Mouse (Mus musculus): ENCODE measurements at regions not wholly inside any gene's neighbourhood (a gene's known extent, or its start where the extent isn't known, plus 50 kb on each side); places are given as distances from the start of the nearest gene placed in this dataset.
A peak's percentile ranks its signal among the peaks of the same experiment; 100 is the strongest.

GRCm38 (mm10) chr1:64301530-64302061 lies 179.5 kb upstream of the Klf7 start:
- no peak for TF ChIP-seq CTCF (IDR thresholded peaks at IDR 0.05)
- no peak overlapping the region for H3K4me3 ChIP-seq
- intact Hi-C loops (cut with DNase I) = loop anchor here (10.0 kb wide), 4 partner anchors 77 to 347 kb away; no protein-coding TSS in a partner anchor
- DNase-seq = peak; percentile 60
- peak overlapping the region; percentile 85 for H3K27ac ChIP-seq

DNA sequence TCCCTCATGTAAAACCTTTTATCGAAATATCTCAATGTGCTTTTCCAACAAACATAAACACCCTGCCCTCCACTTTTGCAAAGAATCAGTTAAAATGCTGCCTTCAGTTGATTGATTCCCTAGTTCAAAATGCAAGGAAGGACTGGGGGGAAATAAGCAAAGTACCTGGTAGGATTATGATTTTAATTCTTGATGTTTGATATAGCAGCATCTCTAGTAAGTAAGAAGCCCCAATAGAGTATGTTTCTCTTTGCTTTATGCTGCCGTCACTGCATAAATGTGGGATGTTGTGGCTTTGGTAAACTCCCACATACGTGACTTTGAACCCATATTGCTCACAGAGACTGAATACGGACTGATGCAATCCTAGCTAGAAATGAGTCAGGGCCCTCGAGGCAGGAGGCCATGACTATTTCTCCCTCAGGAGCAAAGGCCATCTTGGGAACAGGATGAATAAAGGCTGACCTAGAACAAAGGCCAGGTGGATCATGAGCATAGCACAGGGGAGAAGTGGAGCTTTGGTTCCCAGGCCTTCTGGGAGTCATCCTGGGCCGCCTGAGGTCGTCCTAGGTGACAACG lies 179.0 kb upstream of the Klf7 start:
- TF ChIP-seq CTCF (IDR thresholded peaks at IDR 0.05) = no peak
- no peak overlapping the region for H3K4me3 ChIP-seq
- DNase-seq = no peak
- intact Hi-C loops (cut with DNase I) = loop anchor here (10.0 kb wide), 4 partner anchors 76 to 346 kb away; no protein-coding TSS in a partner anchor
- peak overlapping the region; percentile 85 for H3K27ac ChIP-seq

- Histone ChIP-seq H3K4me3 (no peak overlapping the region), H3K27ac (no peak overlapping the region)
- no peak for TF ChIP-seq CTCF (IDR thresholded peaks at IDR 0.05)
- no peak for DNase-seq
- intact Hi-C loops (cut with DNase I) = no loop called here
Measured at GRCm38 (mm10) chr1:64298950-64299349, 176.9 kb upstream of the Klf7 start.

- no peak for DNase-seq
- Histone ChIP-seq H3K4me3 (no peak overlapping the region), H3K27ac (no peak overlapping the region)
- intact Hi-C loops (cut with DNase I) = no loop called here
- TF ChIP-seq CTCF (IDR thresholded peaks at IDR 0.05) = no peak
Measured at GRCm38 (mm10) chr1:64298188-64298587, 176.1 kb upstream of the Klf7 start.

DNA sequence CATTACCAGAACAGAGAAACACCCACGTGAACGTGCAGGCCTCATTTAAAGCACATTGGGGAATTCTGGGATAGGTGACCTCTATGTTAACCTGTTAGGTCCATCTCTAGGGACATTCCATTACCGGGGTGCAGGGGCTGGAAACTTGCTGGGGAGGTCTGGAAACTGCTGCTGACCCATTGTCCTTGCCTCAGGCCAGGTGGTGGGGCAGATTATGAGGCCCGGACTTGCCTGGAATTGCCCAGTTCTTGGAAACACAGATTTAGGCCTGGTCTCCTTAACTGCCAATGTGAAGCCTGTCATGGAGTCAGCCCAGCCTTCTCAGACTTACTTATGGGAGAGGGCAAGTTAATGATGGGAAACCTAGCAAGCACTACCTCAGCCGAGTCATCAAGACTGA lies 175.3 kb upstream of the Klf7 start:
- Histone ChIP-seq H3K4me3 (no peak overlapping the region), H3K27ac (no peak overlapping the region)
- no peak for DNase-seq
- TF ChIP-seq CTCF (IDR thresholded peaks at IDR 0.05) = no peak
- intact Hi-C loops (cut with DNase I) = no loop called here

- intact Hi-C loops (cut with DNase I) = no loop called here
- TF ChIP-seq CTCF (IDR thresholded peaks at IDR 0.05) = no peak
- DNase-seq = peak; percentile 64
- H3K27ac ChIP-seq = peak overlapping the region; percentile 64
- peak overlapping the region; percentile 15 for H3K4me3 ChIP-seq
Measured at GRCm38 (mm10) chr1:64295512-64295945, 173.4 kb upstream of the Klf7 start.

- H3K27ac ChIP-seq = peak overlapping the region; percentile 64
- intact Hi-C loops (cut with DNase I) = no loop called here
- no peak for TF ChIP-seq CTCF (IDR thresholded peaks at IDR 0.05)
Measured at GRCm38 (mm10) chr1:64295051-64295450, 173.0 kb upstream of the Klf7 start.

DNA sequence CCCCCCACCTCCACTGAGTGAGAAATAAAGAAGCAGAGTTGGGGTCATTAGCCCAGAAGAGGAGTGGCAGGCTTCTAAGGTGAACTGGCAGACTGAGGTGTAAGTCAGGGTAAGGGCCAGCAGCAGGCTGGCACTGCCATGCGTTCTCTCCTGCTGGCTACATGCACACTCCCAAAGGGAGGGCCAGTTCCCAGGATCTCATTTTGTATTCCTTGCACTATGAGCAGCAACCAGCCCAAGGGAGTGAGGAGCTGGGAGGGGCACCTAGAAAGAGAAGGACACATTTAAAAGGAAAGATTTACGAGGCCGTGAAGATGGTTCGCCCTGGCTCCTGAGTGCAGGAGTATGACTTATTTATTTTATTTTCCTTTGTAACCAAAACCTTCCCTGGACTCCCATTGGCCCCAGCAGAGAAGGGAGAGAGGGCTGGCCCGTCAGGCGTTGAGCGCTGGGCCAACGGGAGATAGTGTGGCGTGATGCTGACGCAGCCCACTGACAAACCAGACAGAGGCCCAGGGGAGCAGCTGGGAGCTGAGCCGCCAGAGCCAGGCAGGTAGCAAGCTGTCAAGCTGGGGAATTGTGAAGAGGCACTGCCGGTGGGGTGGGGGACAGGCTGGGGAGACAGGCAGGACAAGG lies 166.8 kb upstream of the Klf7 start:
- DNase-seq = peak; percentile 44
- no peak for TF ChIP-seq CTCF (IDR thresholded peaks at IDR 0.05)
- Histone ChIP-seq H3K27ac (no peak overlapping the region), H3K4me3 (peak overlapping the region; percentile 28)
- intact Hi-C loops (cut with DNase I) = no loop called here

More at GRCm38 (mm10) chr1:64295051-64295450, 173.0 kb upstream of the Klf7 start:
- no peak for DNase-seq
- peak overlapping the region; percentile 15 for H3K4me3 ChIP-seq

DNA sequence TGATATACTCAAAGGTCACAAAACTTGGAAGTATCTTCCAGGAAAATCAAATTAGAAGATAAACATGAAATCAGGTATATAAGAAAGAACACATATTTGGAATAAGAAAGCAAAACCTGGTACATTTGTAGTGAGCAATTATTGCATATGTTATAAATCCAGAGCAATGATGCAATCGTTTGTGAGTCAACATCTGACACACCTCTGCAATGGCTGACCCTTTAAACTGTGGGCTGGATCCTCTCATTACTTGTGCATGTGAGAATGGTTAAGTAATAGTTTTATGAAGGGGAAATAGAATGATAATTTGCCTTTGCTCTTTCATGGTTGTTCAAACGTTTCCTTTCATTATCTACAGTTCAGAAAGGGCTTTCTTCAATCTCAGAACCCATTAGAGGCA lies 165.0 kb upstream of the Klf7 start:
- Histone ChIP-seq H3K27ac (no peak overlapping the region), H3K4me3 (no peak overlapping the region)
- no peak for DNase-seq
- intact Hi-C loops (cut with DNase I) = no loop called here
- TF ChIP-seq CTCF (IDR thresholded peaks at IDR 0.05) = no peak

GRCm38 (mm10) chr1:64284656-64285055 lies 162.6 kb upstream of the Klf7 start:
- DNase-seq = no peak
- TF ChIP-seq CTCF (IDR thresholded peaks at IDR 0.05) = no peak
- Histone ChIP-seq H3K4me3 (no peak overlapping the region), H3K27ac (no peak overlapping the region)
- intact Hi-C loops (cut with DNase I) = no loop called here

DNA sequence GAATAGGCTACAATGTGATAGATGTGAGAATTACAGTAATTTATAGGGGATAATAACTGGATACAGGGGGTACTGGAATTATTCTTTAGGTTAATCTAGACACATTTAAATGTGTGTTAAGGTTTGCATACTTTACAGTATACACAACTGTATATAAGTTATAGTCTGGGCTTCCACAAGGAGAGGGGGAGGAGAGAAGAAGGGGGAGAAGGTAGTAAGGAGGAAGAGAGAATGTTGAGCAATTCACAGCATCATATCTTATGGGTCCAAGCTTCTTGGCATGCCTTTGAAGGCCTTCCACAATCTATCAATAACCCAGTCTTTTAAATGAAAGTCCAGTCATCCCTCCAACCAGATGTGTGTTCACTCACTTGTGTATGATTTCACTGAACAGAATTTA lies 153.8 kb upstream of the Klf7 start:
- H3K27ac ChIP-seq = no peak overlapping the region
- TF ChIP-seq CTCF (IDR thresholded peaks at IDR 0.05) = no peak
- intact Hi-C loops (cut with DNase I) = no loop called here
- DNase-seq = no peak
- H3K4me3 ChIP-seq = no peak overlapping the region

- TF ChIP-seq CTCF (IDR thresholded peaks at IDR 0.05) = no peak
- H3K27ac ChIP-seq = no peak overlapping the region
- no peak overlapping the region for H3K4me3 ChIP-seq
- DNase-seq = no peak
- intact Hi-C loops (cut with DNase I) = no loop called here
Measured at GRCm38 (mm10) chr1:64275086-64275802, 153.2 kb upstream of the Klf7 start.

- Histone ChIP-seq H3K4me3 (no peak overlapping the region), H3K27ac (no peak overlapping the region)
- no peak for DNase-seq
- no peak for TF ChIP-seq CTCF (IDR thresholded peaks at IDR 0.05)
- intact Hi-C loops (cut with DNase I) = loop anchor here (5.0 kb wide), 1 partner anchor 40 kb away; no protein-coding TSS in a partner anchor
Measured at GRCm38 (mm10) chr1:64257237-64257636, 135.2 kb upstream of the Klf7 start.

Data from gastrocnemius, adult 2 months (tissue).